Mouse (Mus musculus) intestine, embryonic 16.5 days (tissue): ENCODE results near the gene Eml2. TPM values are rescaled to one million over a fixed set of nuclear protein-coding genes. Genes with fewer than 3 reads are reported as not detected.

Experiments used
- ATAC-seq: fragments of 200-750 bp; cut with Nextera tagmentation; 2 replicates; pipeline ENCODE4 v1.8.0; 2017; ENCODE audit warnings: moderate TSS enrichment, moderate library complexity
- H3K27ac ChIP-seq: fragments of 300-500 bp; sonication (generic); 2 replicates; pipeline ENCODE4 v1.5.1; 2014; ENCODE audit warnings: mild to moderate bottlenecking, low read length
- H3K27me3 ChIP-seq: fragments of 300-500 bp; sonication (generic); replicated peaks from 2 replicates; pipeline ENCODE4 v1.6.1; 2014; ENCODE audit warnings: low read length, control low read depth, mixed read lengths; ENCODE audit not compliant: control insufficient read depth, insufficient read depth
- H3K36me3 ChIP-seq: fragments of 300-500 bp; sonication (generic); 2 replicates; pipeline ENCODE4 v1.6.1; 2014; ENCODE audit warnings: low read length, control low read depth; ENCODE audit not compliant: control insufficient read depth, insufficient read depth
- H3K4me1 ChIP-seq: fragments of 300-500 bp; sonication (generic); 2 replicates; pipeline ENCODE4 v1.6.1; 2014; ENCODE audit warnings: low read length, control low read depth, mixed read lengths; ENCODE audit not compliant: control insufficient read depth, insufficient read depth
- H3K4me2 ChIP-seq: fragments of 300-500 bp; sonication (generic); 2 replicates; pipeline ENCODE4 v1.6.1; 2014; ENCODE audit warnings: low read depth, low read length, control low read depth
- H3K4me3 ChIP-seq: fragments of 300-500 bp; sonication (generic); 2 replicates; pipeline ENCODE4 v1.5.1; 2014; ENCODE audit warnings: mild to moderate bottlenecking, low read length
- H3K9ac ChIP-seq: fragments of 300-500 bp; sonication (generic); 2 replicates; pipeline ENCODE4 v1.6.1; 2014; ENCODE audit warnings: low read depth, low read length
- H3K9me3 ChIP-seq: fragments of 300-500 bp; sonication (generic); 2 replicates; pipeline ENCODE4 v1.6.1; 2016; ENCODE audit warnings: low read length, control low read depth; ENCODE audit not compliant: control insufficient read depth
- WGBS: fragments of 180-500 bp; shearing (Covaris S2); extraction: QIAGEN DNeasy Blood & Tissue Kit; methylation state at CpG from one replicate; pipeline ENCODE4 v1.1.7; 2014; 5-methylcytosine and 5-hydroxymethylcytosine counted together
- microRNA counts: library from miRNA; unstranded; fragments of <30 nt; microRNA quantifications from one replicate; lab custom pipeline; 2016
- microRNA-seq: library from miRNA; unstranded; fragments of <30 nt; microRNA quantifications from one replicate; pipeline ENCODE4, GENCODE M21; 2016
- polyA plus RNA-seq: library from polyadenylated mRNA; unstranded; fragments of >200 nt; fragmentation: Nextera tagmentation; extraction: Ambion mirVana; gene quantifications from 2 replicates; pipeline ENCODE4 v1.2.1, GENCODE M21; 2015

The Eml2 gene
- polyA plus RNA-seq, 1 experiment from 2014 or later, result 7.1 TPM

- WGBS, result 88% methylated on average over 17 of the region's 17 CpGs
- no peak for ATAC-seq
- H3K27ac ChIP-seq, result no peak overlapping the region
- no peak overlapping the region for H3K4me2 ChIP-seq
- no peak overlapping the region for H3K4me3 ChIP-seq
- no peak overlapping the region for H3K9ac ChIP-seq
- H3K27me3 ChIP-seq, result no peaks in the 10 kb centered on the region
- no peaks in the 10 kb centered on the region for H3K4me1 ChIP-seq
- peaks cover 15% of the 10 kb centered on the region for H3K36me3 ChIP-seq
- 0 out of 2 replicates have a peak, but pooled peaks cover 4% of the 10 kb centered on the region for H3K9me3 ChIP-seq
Observed at GRCm38 (mm10) chr7:19255395-19255794, 79.2 kb downstream of the Eml2 start.

MicroRNAs within 50 kb of the gene (microRNA counts, 519-probe panel; counts per million panel counts)
- 1,630 counts per million, percentile 19 among the panel's probes with 10 or more counts for microRNA mmu-miR-330 (lab: Ali Mortazavi, UCI)

Small RNA genes within 50 kb of the gene (microRNA-seq; reads per million reads assigned to microRNA genes)
- gene Mir330, result 188 reads per million, percentile 56 among the genes with 10 or more reads in this experiment

Other genes starting within 250 kb of the Eml2 start
- not detected in 2 replicates for gene Nanos2, start 189.0 kb upstream of the Eml2 start, polyA plus RNA-seq
- 1.7 TPM in 2 replicates for gene Mypop, start 185.2 kb upstream of the Eml2 start, polyA plus RNA-seq
- 17.0 and 17.1 TPM in 2 replicates for gene Irf2bp1, start 172.4 kb upstream of the Eml2 start, polyA plus RNA-seq
- 28.5 and 30.8 TPM in 2 replicates for gene Foxa3, start 152.9 kb upstream of the Eml2 start, polyA plus RNA-seq
- 23.5 and 24.1 TPM in 2 replicates for gene Sympk, start 152.0 kb upstream of the Eml2 start, polyA plus RNA-seq
- gene Rsph6a, start 121.7 kb upstream of the Eml2 start, polyA plus RNA-seq, result 0.05 TPM in 1 of 2 replicates, not detected in the other
- gene Dmwd, start 100.2 kb upstream of the Eml2 start, polyA plus RNA-seq, result 6.4 and 6.7 TPM in 2 replicates
- gene Dmpk, start 92.6 kb upstream of the Eml2 start, polyA plus RNA-seq, result 54.6 and 59.3 TPM in 2 replicates
- 7.3 and 7.5 TPM in 2 replicates for gene Six5, start 81.8 kb upstream of the Eml2 start, polyA plus RNA-seq
- 1.5 and 2.1 TPM in 2 replicates for gene Gm4969, start 58.1 kb upstream of the Eml2 start, polyA plus RNA-seq
- 10.8 and 11.0 TPM in 2 replicates for gene Fbxo46, start 56.6 kb upstream of the Eml2 start, polyA plus RNA-seq
- 10.5 and 11.1 TPM in 2 replicates for gene Qpctl, start 27.1 kb upstream of the Eml2 start, polyA plus RNA-seq
- gene Snrpd2, start 26.7 kb upstream of the Eml2 start, polyA plus RNA-seq, result 119 and 132 TPM in 2 replicates
- 3.1 and 3.6 TPM in 2 replicates for gene Gipr, start 10.3 kb upstream of the Eml2 start, polyA plus RNA-seq
- 1.6 and 2.1 TPM in 2 replicates for gene Gpr4, start 36.1 kb downstream of the Eml2 start, polyA plus RNA-seq
- gene Opa3, start 51.9 kb downstream of the Eml2 start, polyA plus RNA-seq, result 40.6 and 40.9 TPM in 2 replicates
- 106 and 120 TPM in 2 replicates for gene Vasp, start 95.4 kb downstream of the Eml2 start, polyA plus RNA-seq
- 0.29 and 0.32 TPM in 2 replicates for gene Ppm1n, start 103.6 kb downstream of the Eml2 start, polyA plus RNA-seq
- gene Rtn2, start 106.2 kb downstream of the Eml2 start, polyA plus RNA-seq, result 10.3 and 11.8 TPM in 2 replicates
- gene Fosb, start 133.6 kb downstream of the Eml2 start, polyA plus RNA-seq, result 0.10 and 0.21 TPM in 2 replicates
- 45.8 and 51.3 TPM in 2 replicates for gene Ercc1, start 168.4 kb downstream of the Eml2 start, polyA plus RNA-seq
- 19.1 and 24.3 TPM in 2 replicates for gene Cd3eap, start 183.1 kb downstream of the Eml2 start, polyA plus RNA-seq
- gene Ppp1r13l, start 183.3 kb downstream of the Eml2 start, polyA plus RNA-seq, result 3.1 and 4.2 TPM in 2 replicates
- gene Ercc2, start 205.6 kb downstream of the Eml2 start, polyA plus RNA-seq, result 15.5 and 17.6 TPM in 2 replicates
- gene Klc3, start 227.7 kb downstream of the Eml2 start, polyA plus RNA-seq, result 2.7 and 2.9 TPM in 2 replicates
- 15.3 and 17.6 TPM in 2 replicates for gene Ckm, start 228.4 kb downstream of the Eml2 start, polyA plus RNA-seq